Mouse (Mus musculus): ENCODE results near the gene H60b.
"Not testable (repeated sequence)": the region's sequence is repeated elsewhere in the genome, so short reads cannot be mapped to it uniquely, and the experiment has no call there.

The H60b gene

GRCm38 (mm10) chr10:22272914-22273683, 114.7 kb downstream of the H60b start:
- DNase-seq (ENCODE audit: low read depth in 1 of 2, low spot score in 2 of 2): not testable (repeated sequence)

GRCm38 (mm10) chr10:22273684-22274305, 115.4 kb downstream of the H60b start:
- DNase-seq (ENCODE audit: low read depth in 1 of 2, low spot score in 2 of 2): no peak

GRCm38 (mm10) chr10:22274445-22275057, 116.2 kb downstream of the H60b start:
- no peak for DNase-seq (ENCODE audit: low read depth in 1 of 2, low spot score in 2 of 2)

DNA sequence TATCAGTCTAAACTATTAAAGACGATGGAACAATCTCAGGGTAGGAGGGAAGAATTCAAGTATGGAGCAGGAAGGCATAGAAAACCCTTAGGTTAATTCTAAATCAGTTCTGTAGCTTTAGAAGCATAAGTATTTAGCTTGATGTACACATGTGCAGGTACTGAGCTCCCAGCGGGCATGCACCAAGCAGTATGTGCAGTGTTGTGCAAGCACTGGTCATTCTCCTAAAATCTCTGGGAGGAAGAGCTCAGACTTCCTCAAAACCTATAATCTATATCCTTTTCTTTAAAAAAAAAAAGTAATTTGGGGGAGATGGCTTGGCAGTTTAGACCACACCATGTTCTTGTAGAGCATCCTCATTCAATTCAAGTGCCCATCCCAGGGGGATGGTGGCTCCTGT, 120.1 kb downstream of the H60b start:
- not testable (repeated sequence) for DNase-seq (ENCODE audit: low read depth in 1 of 2, low spot score in 2 of 2)

GRCm38 (mm10) chr10:22282816-22283215, 124.4 kb downstream of the H60b start:
- no peak for DNase-seq (ENCODE audit: low read depth in 1 of 2, low spot score in 2 of 2)

- no peak for DNase-seq (ENCODE audit: low read depth in 1 of 2, low spot score in 2 of 2)
These were observed 137.3 kb downstream of the H60b start for GRCm38 (mm10) chr10:22295676-22296075.

DNA sequence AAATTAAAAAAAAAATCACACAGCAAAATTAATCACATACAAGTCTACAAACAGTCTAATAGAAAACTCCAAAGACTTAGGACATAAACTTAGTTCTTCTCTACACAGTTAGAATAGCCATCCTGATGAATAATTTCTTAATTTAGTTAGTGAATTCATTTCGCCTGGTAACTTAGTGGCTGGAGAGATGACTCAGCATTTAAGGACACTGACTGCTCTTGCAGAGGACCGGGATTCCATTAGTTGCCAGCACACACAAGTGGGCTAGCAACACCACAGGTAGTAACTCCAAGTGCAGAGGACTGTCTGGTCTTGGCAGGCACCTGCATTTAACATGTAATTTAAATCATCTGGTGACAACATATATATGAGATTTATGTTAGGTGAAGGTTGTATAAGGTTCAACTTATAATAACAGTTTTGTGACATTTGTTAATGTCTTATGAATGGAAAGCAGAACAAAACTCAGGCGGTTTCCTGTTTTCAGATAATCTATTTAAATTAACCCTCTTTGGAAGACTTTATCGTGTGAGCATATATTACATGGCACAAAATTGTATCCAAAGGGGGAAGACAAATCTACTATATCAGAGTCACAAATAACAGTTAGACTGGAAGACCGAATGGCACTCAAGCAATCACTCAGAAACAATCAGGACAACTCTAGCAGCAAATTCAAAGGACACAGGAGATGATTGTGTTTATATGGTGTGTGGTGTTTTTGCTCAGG, 138.8 kb downstream of the H60b start:
- no peak for DNase-seq (ENCODE audit: low read depth in 1 of 2, low spot score in 2 of 2)

GRCm38 (mm10) chr10:22297766-22298461, 139.5 kb downstream of the H60b start:
- DNase-seq (ENCODE audit: low read depth in 1 of 2, low spot score in 2 of 2): no peak

- DNase-seq (ENCODE audit: low read depth in 1 of 2, low spot score in 2 of 2): no peak
These were observed 140.9 kb downstream of the H60b start for GRCm38 (mm10) chr10:22299324-22299723.

- no peak for DNase-seq (ENCODE audit: low read depth in 1 of 2, low spot score in 2 of 2)
These were observed 143.3 kb downstream of the H60b start for GRCm38 (mm10) chr10:22301641-22302040.

DNA sequence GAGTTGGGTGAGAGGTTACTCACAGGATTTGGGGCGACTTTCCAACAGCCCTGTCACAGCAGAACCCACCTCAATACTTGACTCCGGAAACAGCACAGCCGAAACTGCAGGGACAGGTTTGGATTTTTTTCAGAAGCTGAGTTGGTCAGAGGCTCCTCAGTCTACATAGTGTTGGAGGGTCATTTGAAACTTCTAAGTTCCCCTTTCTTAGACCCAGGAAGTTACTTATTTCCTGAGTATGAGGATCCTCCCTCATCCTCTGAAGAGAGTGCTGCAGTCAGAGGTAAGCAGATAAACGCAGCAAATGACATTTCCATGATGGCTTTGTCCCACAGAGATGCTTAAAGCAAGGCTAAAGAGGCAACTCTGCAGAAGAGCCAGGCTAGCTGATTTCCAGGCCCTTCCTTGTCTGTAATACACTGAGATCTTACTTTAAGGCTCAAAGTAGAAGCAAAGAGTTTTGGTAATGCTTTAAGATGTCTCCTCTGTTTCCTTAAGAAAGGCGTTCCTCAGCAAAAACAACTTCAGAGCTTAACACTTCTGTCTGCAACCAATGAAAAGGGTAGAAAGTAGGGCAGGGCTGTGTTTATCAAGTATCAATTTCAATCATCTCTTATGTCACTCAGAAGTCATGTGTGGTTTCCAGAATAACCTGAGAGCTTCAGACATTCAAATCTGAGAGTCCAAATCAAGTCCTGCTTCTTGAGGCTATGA, 144.1 kb downstream of the H60b start:
- DNase-seq (ENCODE audit: low read depth in 1 of 2, low spot score in 2 of 2): no peak

DNA sequence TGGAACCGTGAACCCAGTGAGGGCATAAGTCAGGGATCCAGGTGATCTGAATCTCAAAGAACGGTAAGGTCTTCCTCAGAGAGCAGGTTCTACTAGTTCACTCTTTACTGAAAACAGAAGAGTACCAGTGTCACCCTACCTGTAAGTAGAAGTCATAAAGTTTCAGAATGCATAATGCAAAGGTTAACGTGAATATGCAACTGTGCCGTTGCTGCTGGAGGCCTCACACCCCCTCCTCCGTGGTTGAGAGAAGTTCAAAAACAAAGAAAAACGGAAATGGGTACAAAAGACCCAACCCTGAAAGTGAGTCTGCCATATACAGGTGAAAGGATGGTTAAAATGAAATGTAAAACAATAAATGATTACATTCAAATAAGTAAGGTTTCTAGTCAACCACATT, 145.3 kb downstream of the H60b start:
- DNase-seq (ENCODE audit: low read depth in 1 of 2, low spot score in 2 of 2): no peak

GRCm38 (mm10) chr10:22305801-22306200, 147.4 kb downstream of the H60b start:
- DNase-seq (ENCODE audit: low read depth in 1 of 2, low spot score in 2 of 2): no peak

DNA sequence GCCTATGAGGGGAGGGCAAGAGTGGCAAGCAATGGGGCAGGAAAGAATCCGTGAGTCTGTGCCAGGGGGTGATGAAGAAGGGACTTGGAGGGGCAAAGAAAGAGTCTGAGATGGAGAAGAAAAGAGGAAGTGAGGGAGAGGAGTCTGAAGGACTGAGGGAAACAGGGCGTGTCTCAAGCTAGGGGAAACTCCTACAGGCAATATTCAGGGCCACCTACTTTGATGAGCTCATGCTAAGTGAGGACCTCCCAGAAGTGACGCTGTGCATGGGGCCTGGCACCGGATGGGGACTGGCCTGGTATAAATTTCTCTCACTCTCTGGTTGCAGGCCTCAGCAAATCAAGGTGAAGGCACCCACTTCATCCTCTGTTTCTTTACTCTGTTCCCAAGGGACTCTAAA, 148.1 kb downstream of the H60b start:
- peak; percentile 12 to 44 for DNase-seq (ENCODE audit: low read depth in 1 of 2, low spot score in 2 of 2)

DNA sequence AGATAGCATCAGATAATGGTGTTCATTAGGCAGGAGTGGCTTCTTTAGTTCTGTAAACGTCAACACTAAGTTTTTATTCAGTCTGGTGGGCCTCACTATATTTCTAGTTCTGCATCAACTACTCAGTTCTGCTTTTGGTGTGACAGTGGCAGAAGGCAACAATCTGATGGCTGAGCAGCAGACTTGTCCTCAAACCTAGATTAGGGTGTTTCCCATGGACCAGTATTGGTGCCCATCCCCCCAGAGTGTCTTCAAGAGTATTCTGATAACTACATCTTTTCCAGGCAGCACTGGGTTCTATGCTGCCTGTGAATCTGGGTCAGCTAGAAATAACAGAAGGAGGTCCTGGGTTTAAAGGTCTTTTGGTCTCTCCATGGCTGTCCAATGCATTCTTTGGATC, 149.8 kb downstream of the H60b start:
- no peak for DNase-seq (ENCODE audit: low read depth in 1 of 2, low spot score in 2 of 2)

DNA sequence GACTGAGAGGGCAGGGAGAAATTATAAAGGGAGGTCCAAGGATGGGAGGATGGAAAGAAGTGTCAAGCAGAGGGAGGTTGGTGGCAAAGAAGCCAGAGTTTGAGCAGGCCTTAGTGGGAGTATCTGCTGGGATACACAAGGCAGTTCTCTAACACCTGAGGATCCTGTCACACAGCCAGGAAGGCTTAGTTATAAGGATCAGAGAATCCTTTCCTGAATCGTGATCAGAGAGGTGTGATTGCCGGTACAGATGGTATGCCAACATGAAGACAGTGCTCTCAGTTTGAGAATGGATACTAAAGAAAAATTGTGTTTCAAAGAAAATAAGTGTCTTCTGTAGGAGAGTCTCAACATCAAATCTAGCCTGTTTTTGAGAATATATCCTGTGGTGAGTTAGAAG, 164.5 kb downstream of the H60b start:
- DNase-seq (ENCODE audit: low read depth in 1 of 2, low spot score in 2 of 2): no peak
